Mouse (Mus musculus) B cell, adult 62 days (primary cell): ENCODE measurements around the gene Smtnl2. TPM values are rescaled to one million over a fixed set of nuclear protein-coding genes. Genes with fewer than 3 reads are reported as not detected.

Source experiments
- total RNA-seq: library from RNA; stranded (reverse); gene quantifications from 4 replicates; pipeline ENCODE4 v1.2.4, GENCODE M21; 2023

The Smtnl2 gene
- total RNA-seq, result 0.24 to 1.3 TPM (median 0.66 TPM) in 3 of 4 replicates, not detected in the other

GRCm38 (mm10) chr11:72411093-72411921 lies at the start of gene Smtnl2:
Smtnl2 (minus strand) TSS chr11:72411713.

GRCm38 (mm10) chr11:72440965-72441664 lies 29.6 kb upstream of the Smtnl2 start, which contains the start of gene Mybbp1a:
Mybbp1a (plus strand) TSS chr11:72441355.

GRCm38 (mm10) chr11:72434963-72435693 lies 23.6 kb upstream of the Smtnl2 start, which contains the start of gene Ggt6:
Ggt6 (plus strand) TSS chr11:72435526.

GRCm38 (mm10) chr11:72362347-72362741 lies 49.2 kb downstream of the Smtnl2 start, which contains the start of gene Tekt1:
Tekt1 (minus strand) TSS chr11:72362442.

Other genes with a start within 250 kb of the Smtnl2 start
- 0.89 to 1.7 TPM (median 1.3 TPM) in 4 replicates for gene Gm43951, start 204.9 kb downstream of the Smtnl2 start, total RNA-seq
- gene 4933427D14Rik, start 204.3 kb downstream of the Smtnl2 start, total RNA-seq, result 11.5 to 14.2 TPM (median 12.9 TPM) in 4 replicates
- gene Txndc17, start 204.2 kb downstream of the Smtnl2 start, total RNA-seq, result 28.8 to 33.8 TPM (median 31.2 TPM) in 4 replicates
- 39.0 to 45.6 TPM (median 41.8 TPM) in 4 replicates for gene Med31, start 196.1 kb downstream of the Smtnl2 start, total RNA-seq
- gene Slc13a5, start 144.5 kb downstream of the Smtnl2 start, total RNA-seq, result not detected in 4 replicates
- 29.6 to 39.2 TPM (median 35.9 TPM) in 4 replicates for gene Xaf1, start 110.1 kb downstream of the Smtnl2 start, total RNA-seq
- gene Fbxo39, start 97.3 kb downstream of the Smtnl2 start, total RNA-seq, result 0.58 TPM in 1 of 4 replicates, not detected in the others
- not detected in 4 replicates for gene Tekt1, start 49.3 kb downstream of the Smtnl2 start, total RNA-seq
- not detected in 4 replicates for gene Ggt6, start 23.8 kb upstream of the Smtnl2 start, total RNA-seq
- gene Mybbp1a, start 29.6 kb upstream of the Smtnl2 start, total RNA-seq, result 167 to 187 TPM (median 178 TPM) in 4 replicates
- 35.4 to 45.3 TPM (median 38.7 TPM) in 4 replicates for gene Spns2, start 78.2 kb upstream of the Smtnl2 start, total RNA-seq
- gene Spns3, start 138.8 kb upstream of the Smtnl2 start, total RNA-seq, result 12.7 to 15.2 TPM (median 14.3 TPM) in 4 replicates
- 36.1 to 40.7 TPM (median 37.2 TPM) in 4 replicates for gene Ube2g1, start 195.6 kb upstream of the Smtnl2 start, total RNA-seq